Mouse (Mus musculus) left cerebral cortex, postnatal 25 days (tissue): ENCODE results near the gene Slc22a2. TPM values are rescaled to one million over a fixed set of nuclear protein-coding genes. Genes with fewer than 3 reads are reported as not detected.

Source experiments
- DNase-seq, 2 experiments: peaks; one replicate each; pipeline ENCODE4 v3.0.0; 2022; ENCODE audit warnings: low spot score in 2 of 2, mixed read lengths in 1 of 2
- intact Hi-C: fragments of 180-260 bp; cut with DNase I; formaldehyde crosslinking; loops from one replicate; pipeline ENCODE4 v1.15.1; 2025
- total RNA-seq, 2 experiments: library from RNA; stranded (reverse); gene quantifications; 2 replicates each; pipeline ENCODE4 v1.2.3; 2021

The Slc22a2 gene
- total RNA-seq, 2 experiments from 2014 or later: 0.96 to 1.1 TPM

GRCm38 (mm10) chr17:12627983-12628382, 44.1 kb downstream of the Slc22a2 start:
- intact Hi-C loops: no loop called here
- DNase-seq: no peak

GRCm38 (mm10) chr17:12630976-12631730, 47.2 kb downstream of the Slc22a2 start:
- intact Hi-C loops: no loop called here

DNA sequence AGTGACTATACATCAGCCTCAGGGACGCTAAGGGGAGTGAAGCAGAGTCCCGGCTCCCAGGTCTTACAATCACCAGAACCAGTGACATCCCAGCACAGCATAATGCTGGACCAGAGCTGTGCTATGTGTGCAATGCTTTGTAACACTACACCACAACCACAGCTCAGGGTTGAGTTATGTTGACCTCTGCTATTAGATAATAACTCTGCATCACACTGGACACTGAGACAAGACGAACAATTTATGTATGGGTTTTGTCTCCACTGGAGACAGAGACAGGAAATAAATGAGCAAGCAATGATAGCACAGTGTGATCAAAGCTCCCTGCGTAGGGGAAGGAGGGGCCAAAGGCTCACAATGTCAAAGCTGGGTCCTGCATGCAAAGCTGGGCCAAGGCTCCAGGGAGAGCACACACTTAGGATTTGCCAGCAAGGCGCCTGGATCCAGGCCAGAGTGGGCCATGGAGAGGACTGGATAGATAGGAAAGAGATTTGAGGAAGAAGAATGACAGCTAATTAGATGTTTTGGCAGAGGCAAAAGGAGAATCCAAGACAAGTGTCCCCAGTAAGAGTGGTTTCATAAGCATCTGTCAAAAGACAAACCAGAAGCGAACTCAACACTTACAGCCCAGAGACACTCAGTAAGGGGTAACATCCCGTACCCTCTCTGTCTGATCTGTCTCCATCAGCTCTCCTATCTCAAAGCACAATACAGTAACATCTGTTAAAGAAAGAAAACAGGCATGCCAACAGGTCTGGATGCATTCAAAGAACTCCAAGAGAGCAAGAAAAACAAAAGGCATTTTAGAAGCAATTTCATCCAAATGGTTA, 48.1 kb downstream of the Slc22a2 start:
- DNase-seq: no peak
- intact Hi-C loops: no loop called here

More at GRCm38 (mm10) chr17:12630976-12631730, 47.2 kb downstream of the Slc22a2 start:
- DNase-seq: no peak

DNA sequence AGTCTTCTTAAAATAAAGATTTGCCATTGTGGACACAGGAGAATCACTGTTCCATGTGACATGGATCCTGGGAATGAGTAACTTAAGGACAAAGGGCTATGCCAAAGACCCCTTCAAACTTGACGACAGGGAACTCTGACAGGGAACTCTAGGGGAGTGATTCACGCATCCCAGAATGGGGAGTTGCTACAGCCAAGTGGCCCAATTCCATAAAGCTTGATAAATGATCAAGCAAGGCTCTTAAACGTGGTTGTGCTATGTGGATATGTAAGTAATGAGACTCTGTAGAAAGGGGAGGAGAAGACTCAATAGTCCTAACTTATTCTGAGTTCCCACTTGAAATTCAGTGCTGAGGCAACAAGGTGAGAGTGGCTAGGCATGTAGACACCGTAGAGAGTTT, 50.9 kb downstream of the Slc22a2 start:
- intact Hi-C loops: no loop called here

GRCm38 (mm10) chr17:12639585-12639984, 55.7 kb downstream of the Slc22a2 start:
- DNase-seq: no peak
- intact Hi-C loops: no loop called here

More for the DNA sequence above, 50.9 kb downstream of the Slc22a2 start:
- DNase-seq: no peak

GRCm38 (mm10) chr17:12641087-12641486, 57.2 kb downstream of the Slc22a2 start:
- DNase-seq: no peak

DNA sequence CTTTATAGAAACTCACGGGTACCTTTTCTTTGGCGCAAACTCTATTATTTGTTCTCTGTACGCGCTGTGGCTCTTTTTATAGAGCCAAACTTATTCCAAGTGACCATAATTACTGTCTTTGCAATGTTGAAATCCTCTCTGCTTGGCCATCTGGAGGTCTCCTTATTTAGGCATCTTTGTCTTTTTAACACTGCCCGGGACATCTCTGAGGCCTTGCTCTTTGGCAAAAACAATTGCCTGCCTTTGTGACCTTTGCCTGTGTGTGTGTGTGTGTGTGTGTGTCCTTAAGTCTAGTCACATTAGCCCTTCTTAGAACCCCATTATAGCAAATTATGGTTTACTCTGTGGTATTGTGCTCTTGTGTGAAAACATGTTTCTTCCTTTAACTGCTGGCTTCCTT, 61.5 kb downstream of the Slc22a2 start:
- intact Hi-C loops: no loop called here
- peak in 1 of 2 experiments; percentile 25 for DNase-seq

More at GRCm38 (mm10) chr17:12641087-12641486, 57.2 kb downstream of the Slc22a2 start:
- intact Hi-C loops: no loop called here

DNA sequence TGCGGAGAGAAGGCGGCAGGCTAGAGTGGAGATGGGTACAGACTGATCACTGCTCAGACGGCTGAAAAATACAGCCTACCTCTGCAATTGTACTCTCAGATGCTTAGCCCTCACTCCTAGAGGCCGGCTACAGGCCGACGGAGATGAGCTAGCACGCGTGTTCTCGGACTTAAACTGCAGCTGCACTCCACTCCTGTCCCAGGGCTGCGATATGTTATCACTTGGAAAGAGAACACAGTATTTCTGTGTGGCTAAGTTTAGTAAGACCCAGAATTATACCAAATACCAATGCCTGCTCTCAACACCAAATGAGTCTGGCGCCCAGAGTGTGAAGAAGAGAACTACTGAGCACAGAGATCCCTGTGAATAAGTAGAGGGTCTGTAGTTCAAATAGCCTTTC, 68.7 kb downstream of the Slc22a2 start:
- peak in 1 of 2 experiments; percentile 39 for DNase-seq
- intact Hi-C loops: no loop called here

DNA sequence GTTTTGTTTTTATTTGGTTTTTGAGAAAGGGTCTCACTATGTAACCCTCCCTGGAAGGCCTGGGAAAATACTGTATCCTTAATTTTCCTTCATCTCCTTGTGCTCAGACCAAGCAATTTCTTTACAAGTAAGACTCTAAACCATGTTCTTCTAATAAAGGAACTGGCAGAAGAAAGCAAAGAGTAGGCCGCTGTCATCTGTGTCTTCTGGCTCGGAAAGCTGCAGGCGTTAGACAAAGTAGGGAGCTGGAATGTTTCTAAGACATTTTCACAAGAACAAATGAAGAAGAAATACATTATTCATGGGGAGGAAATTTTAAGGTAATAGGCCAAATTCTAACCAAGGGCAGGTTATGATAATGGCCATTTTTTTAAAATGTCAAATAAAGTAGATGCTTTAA, 70.1 kb downstream of the Slc22a2 start:
- intact Hi-C loops: no loop called here
- DNase-seq: peak; percentile 27 to 86

- DNase-seq: no peak
- intact Hi-C loops: no loop called here
Measured at GRCm38 (mm10) chr17:12655826-12656225, 71.9 kb downstream of the Slc22a2 start.

DNA sequence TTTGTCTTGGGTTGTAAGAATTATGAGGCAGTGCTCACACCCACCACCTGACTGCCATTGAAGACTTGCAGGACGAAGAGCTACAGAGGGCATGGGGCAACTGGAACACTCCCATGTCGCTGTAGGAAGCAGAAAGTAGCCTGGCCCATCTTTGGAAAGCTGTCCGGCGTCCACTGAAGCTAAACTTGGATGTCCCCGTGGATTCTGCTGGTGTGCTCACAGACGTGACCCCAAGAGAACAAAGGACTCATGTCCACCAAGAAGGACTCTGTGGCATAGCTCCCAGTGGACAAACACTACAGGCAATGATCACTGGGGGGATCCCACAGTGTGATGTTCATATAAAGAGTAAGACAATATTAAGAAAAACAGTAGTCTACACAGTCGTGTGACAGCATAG, 74.9 kb downstream of the Slc22a2 start:
- intact Hi-C loops: no loop called here
- no peak for DNase-seq

GRCm38 (mm10) chr17:12659233-12659632, 75.3 kb downstream of the Slc22a2 start:
- intact Hi-C loops: no loop called here

GRCm38 (mm10) chr17:12660572-12661260, 76.8 kb downstream of the Slc22a2 start:
- intact Hi-C loops: loop anchor here (1.0 kb wide), 2 partner anchors 126 to 244 kb away; no protein-coding TSS in a partner anchor
- peak; percentile 52 to 58 for DNase-seq

More at GRCm38 (mm10) chr17:12659233-12659632, 75.3 kb downstream of the Slc22a2 start:
- no peak for DNase-seq

- intact Hi-C loops: no loop called here
- no peak for DNase-seq
Measured at GRCm38 (mm10) chr17:12664156-12664555, 80.2 kb downstream of the Slc22a2 start.

- intact Hi-C loops: no loop called here
- no peak for DNase-seq
Measured at GRCm38 (mm10) chr17:12668478-12669362, 84.8 kb downstream of the Slc22a2 start.

- DNase-seq: no peak
- intact Hi-C loops: no loop called here
Measured at GRCm38 (mm10) chr17:12669363-12669679, 85.4 kb downstream of the Slc22a2 start.

GRCm38 (mm10) chr17:12671029-12671605, 87.2 kb downstream of the Slc22a2 start:
- intact Hi-C loops: no loop called here
- DNase-seq: no peak

GRCm38 (mm10) chr17:12672285-12672790, 88.4 kb downstream of the Slc22a2 start:
- DNase-seq: no peak
- intact Hi-C loops: no loop called here

DNA sequence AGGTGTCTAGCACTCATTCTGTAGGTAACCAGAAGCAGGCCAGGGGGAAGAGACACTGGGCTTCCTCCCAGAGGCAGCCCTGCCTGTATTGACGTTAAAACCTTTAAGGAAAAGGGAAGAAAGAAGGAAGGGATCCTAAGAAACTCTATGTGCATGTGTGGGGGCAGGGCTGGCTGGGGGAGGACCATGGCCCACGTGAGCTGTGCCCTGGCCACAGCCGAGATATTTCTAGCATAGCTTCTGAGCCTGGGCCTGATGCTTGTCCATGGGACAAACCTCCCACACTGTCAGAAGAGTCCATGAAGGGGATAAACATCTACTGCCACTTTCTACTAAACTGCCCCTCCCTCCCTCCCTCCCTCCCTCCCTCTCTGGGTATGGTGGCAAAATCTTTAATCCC, 89.9 kb downstream of the Slc22a2 start:
- DNase-seq: no peak
- intact Hi-C loops: no loop called here
